Mouse (Mus musculus) liver, embryonic 14.5 days (tissue): ENCODE results near the gene Olfr1366. TPM values are rescaled to one million over a fixed set of nuclear protein-coding genes. Genes with fewer than 3 reads are reported as not detected.

Source experiments
- ATAC-seq: fragments of 200-750 bp; cut with Nextera tagmentation; 2 replicates; pipeline ENCODE4 v1.8.0; 2017; ENCODE audit warnings: moderate number of reproducible peaks, mild to moderate bottlenecking, moderate library complexity; ENCODE audit not compliant: insufficient read depth
- DNase-seq, 3 experiments: peaks; one replicate each; pipeline ENCODE4 v3.0.0-alpha.2; 2012 to 2013; ENCODE audit warnings: low read depth in 3 of 3, low spot score in 3 of 3
- H3K27ac ChIP-seq: fragments of 300-500 bp; sonication (generic); 2 replicates; pipeline ENCODE4 v1.5.1; 2014; ENCODE audit warnings: moderate library complexity, mild to moderate bottlenecking, control low read depth, inconsistent platforms
- H3K27me3 ChIP-seq: fragments of 300-500 bp; sonication (generic); 2 replicates; pipeline ENCODE4 v1.6.1; 2014; ENCODE audit warnings: mild to moderate bottlenecking, low read length, moderate library complexity; ENCODE audit not compliant: control insufficient read depth, insufficient read depth
- H3K36me3 ChIP-seq: fragments of 300-500 bp; sonication (generic); replicated peaks from 2 replicates; pipeline ENCODE4 v1.6.1; 2014; ENCODE audit warnings: low read depth; ENCODE audit not compliant: control insufficient read depth, insufficient read depth
- H3K4me1 ChIP-seq, 2 experiments: fragments of 200-500 bp in 1 of 2; fragments of 300-500 bp in 1 of 2; sonication (generic) in 1 of 2; replicated peaks; 2 replicates each; pipeline ENCODE4 v1.6.1; 2012 to 2014; ENCODE audit warnings: antibody characterized with exemption in 1 of 2, inconsistent platforms in 1 of 2, low read length in 1 of 2; ENCODE audit not compliant: control insufficient read depth in 2 of 2, insufficient read depth in 2 of 2
- H3K4me2 ChIP-seq: fragments of 300-500 bp; sonication (generic); 2 replicates; pipeline ENCODE4 v1.6.1; 2014; ENCODE audit warnings: low read depth, mild to moderate bottlenecking, control low read depth, moderate library complexity
- H3K4me3 ChIP-seq, 2 experiments: fragments of 200-500 bp in 1 of 2; fragments of 300-500 bp in 1 of 2; sonication (generic) in 1 of 2; 2 replicates each; pipeline ENCODE4 v1.5.1; 2012 to 2014; ENCODE audit warnings: low read depth in 2 of 2, low read length in 2 of 2, mild to moderate bottlenecking in 2 of 2, control low read depth in 1 of 2, inconsistent platforms in 1 of 2, moderate library complexity in 1 of 2; ENCODE audit not compliant: insufficient read depth in 1 of 2
- H3K9ac ChIP-seq: fragments of 300-500 bp; sonication (generic); replicated peaks from 2 replicates; pipeline ENCODE4 v1.6.1; 2014; ENCODE audit warnings: mild to moderate bottlenecking, control low read depth, moderate library complexity
- H3K9me3 ChIP-seq: fragments of 300-500 bp; sonication (generic); 2 replicates; pipeline ENCODE4 v1.6.1; 2016; ENCODE audit warnings: low read length, mixed read lengths; ENCODE audit not compliant: control insufficient read depth
- CTCF ChIP-seq: IDR thresholded peaks from 2 replicates; pipeline ENCODE4 v1.5.1; 2016; ENCODE audit warnings: antibody characterized with exemption, low read depth, control low read depth
- EP300 ChIP-seq: IDR thresholded peaks from 2 replicates; pipeline ENCODE4 v1.6.1; 2016; ENCODE audit warnings: antibody characterized with exemption, low read depth
- WGBS: fragments of 180-500 bp; shearing (Covaris S2); extraction: QIAGEN DNeasy Blood & Tissue Kit; methylation state at CpG from one replicate; pipeline ENCODE4 v1.1.7; 2014; ENCODE audit not compliant: insufficient replicate concordance; 5-methylcytosine and 5-hydroxymethylcytosine counted together
- polyA plus RNA-seq, 2 experiments: library from polyadenylated mRNA; depleted of rRNA in 1 of 2; stranded (reverse) in 1 of 2; unstranded in 1 of 2; fragments of >200 nt; fragmentation: Nextera tagmentation in 1 of 2; extraction: Ambion mirVana in 1 of 2; gene quantifications; 2 replicates each; pipeline versions ENCODE4 v1.2.1 to v1.2.3; 2012 to 2014

Gene Olfr1366
- not detected in 2 replicates for polyA plus RNA-seq (2012; rRNA removed)
- polyA plus RNA-seq (2014; fragmentation: Nextera tagmentation; extraction: Ambion mirVana): not detected in 2 replicates

DNA sequence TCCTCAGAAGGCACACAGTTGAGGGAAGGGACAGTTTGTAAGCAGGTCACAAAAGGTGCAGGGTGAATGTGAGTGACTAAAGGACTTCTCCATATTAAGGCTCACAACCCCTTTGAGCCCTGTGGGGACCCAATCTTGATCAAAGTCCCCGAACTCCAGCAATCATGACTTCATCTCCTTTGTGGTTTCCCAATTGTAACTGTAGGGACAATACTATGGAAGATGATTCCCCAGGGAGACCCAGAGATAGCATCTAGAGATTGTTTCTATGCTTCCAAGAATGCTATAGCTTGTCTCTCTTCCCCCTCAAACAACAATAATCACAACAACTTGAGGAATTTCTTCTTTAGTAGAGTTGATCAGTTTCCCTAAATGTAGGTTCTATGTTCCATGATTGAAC, at the start of gene Olfr1366:
Gene Olfr1366 (minus strand): TSS at position 101 of the 400 bp plus-strand sequence.
- no peak within 1 kb of the TSS for H3K27ac ChIP-seq
- no peaks in the 10 kb centered on the region for H3K27me3 ChIP-seq
- DNase-seq (no peak), ATAC-seq (no peak)
- no peaks in the 10 kb centered on the region for H3K4me1 ChIP-seq
- no peak within 1 kb of the TSS for H3K4me2 ChIP-seq
- H3K36me3 ChIP-seq: no peaks in the 10 kb centered on the region
- no peak for TF ChIP-seq CTCF
- TF ChIP-seq EP300: no peak
- 24% methylated on average over 1 of the region's 1 CpGs for WGBS
- no peak within 1 kb of the TSS for H3K9ac ChIP-seq
- H3K4me3 ChIP-seq: no peak within 1 kb of the TSS
- H3K9me3 ChIP-seq: no peaks in the 10 kb centered on the region

- TF ChIP-seq CTCF (no peak), EP300 (no peak)
- no peaks in the 10 kb centered on the region for H3K27me3 ChIP-seq
- no peaks in the 10 kb centered on the region for H3K36me3 ChIP-seq
- H3K9me3 ChIP-seq: no peaks in the 10 kb centered on the region
- no peak for DNase-seq
- no peak for ATAC-seq
- no peak overlapping the region for H3K4me3 ChIP-seq
- no peak overlapping the region for H3K4me2 ChIP-seq
- H3K4me1 ChIP-seq: no peaks in the 10 kb centered on the region
- no peak overlapping the region for H3K9ac ChIP-seq
- no peak overlapping the region for H3K27ac ChIP-seq
- WGBS: 22% methylated on average over 2 of the region's 2 CpGs
These were observed 49.0 kb upstream of the Olfr1366 start for GRCm38 (mm10) chr13:21591618-21592017.

GRCm38 (mm10) chr13:21581659-21582058, 39.1 kb upstream of the Olfr1366 start, which contains the start of gene Olfr1364:
Gene Olfr1364 (minus strand): TSS chr13:21581759.
- 58% methylated on average over 2 of the region's 2 CpGs for whole genome bisulfite sequencing
- Histone ChIP-seq H3K9me3 (no peaks in the 10 kb centered on the region), H3K4me2 (no peak within 1 kb of the TSS), H3K4me1 (no peaks in the 10 kb centered on the region), H3K27ac (no peak within 1 kb of the TSS), H3K36me3 (no peaks in the 10 kb centered on the region), H3K4me3 (no peak within 1 kb of the TSS), H3K27me3 (no peaks in the 10 kb centered on the region), H3K9ac (no peak within 1 kb of the TSS)
- ATAC-seq (no peak), DNase-seq (no peak)
- TF ChIP-seq CTCF: no peak
- no peak for TF ChIP-seq EP300

DNA sequence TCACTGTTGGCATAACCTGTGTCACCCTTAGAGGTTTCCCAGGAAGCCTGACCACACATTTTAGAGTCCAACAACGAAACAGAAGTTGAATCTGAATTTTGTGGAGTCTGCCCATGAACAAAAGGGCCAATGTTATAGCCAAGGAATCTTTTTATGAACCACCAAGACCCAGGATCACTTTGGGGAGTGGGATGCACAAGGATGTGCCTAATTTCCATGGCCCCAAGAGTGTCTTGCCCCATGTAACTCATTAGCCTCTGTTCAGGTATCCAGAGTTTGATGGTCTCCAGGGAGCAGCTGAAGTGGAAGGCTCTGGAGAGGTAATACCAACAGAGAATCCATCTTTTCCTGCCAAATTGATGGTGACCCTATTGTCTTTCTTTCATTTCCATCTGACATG, 17.2 kb upstream of the Olfr1366 start, which contains the start of gene Olfr1535:
Gene Olfr1535 (minus strand): TSS at position 101 of the 400 bp plus-strand sequence.
- Histone ChIP-seq H3K9ac (no peak within 1 kb of the TSS), H3K4me1 (no peaks in the 10 kb centered on the region), H3K36me3 (no peaks in the 10 kb centered on the region), H3K27me3 (no peaks in the 10 kb centered on the region), H3K4me3 (no peak within 1 kb of the TSS), H3K4me2 (no peak within 1 kb of the TSS), H3K9me3 (no peaks in the 10 kb centered on the region), H3K27ac (no peak within 1 kb of the TSS)
- ATAC-seq: no peak
- 31% methylated on average over 1 of the region's 1 CpGs for WGBS
- TF ChIP-seq EP300 (no peak), CTCF (no peak)
- no peak for DNase-seq

DNA sequence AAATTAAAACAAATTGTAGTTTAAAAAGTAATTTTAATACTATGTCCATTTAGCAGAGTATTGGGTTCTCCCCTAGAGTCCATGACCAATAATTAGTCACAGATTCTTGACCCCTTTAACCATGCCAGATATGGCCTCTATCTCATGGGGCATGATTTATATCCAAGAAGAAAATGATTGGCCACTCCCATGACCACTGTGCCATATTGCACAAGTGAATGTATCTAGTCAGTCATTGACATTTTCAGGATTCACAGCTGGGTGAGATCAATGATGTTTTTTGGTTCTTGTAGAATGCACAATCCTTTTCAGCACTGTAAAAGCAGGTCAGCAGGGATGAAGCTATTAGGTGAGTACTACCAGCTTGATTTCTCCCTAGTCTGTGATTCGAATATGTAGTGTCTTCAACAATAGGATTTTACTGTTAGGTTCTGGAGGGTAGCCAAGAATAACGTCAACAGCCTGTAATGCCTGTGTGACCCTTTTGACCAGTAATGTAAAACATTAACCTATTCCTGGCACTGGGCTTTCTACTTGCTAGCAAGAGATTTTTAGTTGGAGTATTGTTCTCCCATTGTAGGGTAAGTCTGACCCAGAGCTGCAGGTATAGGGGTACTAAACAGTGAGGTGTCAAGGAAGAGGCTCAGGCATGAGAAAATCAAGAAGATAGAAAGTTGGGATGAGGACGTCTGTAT, 8.0 kb upstream of the Olfr1366 start:
- H3K9ac ChIP-seq: no peak overlapping the region
- no peak for TF ChIP-seq EP300
- no peak for TF ChIP-seq CTCF
- H3K36me3 ChIP-seq: no peaks in the 10 kb centered on the region
- 36% methylated on average over 3 of the region's 3 CpGs for WGBS
- H3K27me3 ChIP-seq: no peaks in the 10 kb centered on the region
- no peak for ATAC-seq
- no peak for DNase-seq
- no peak overlapping the region for H3K27ac ChIP-seq
- no peak overlapping the region for H3K4me3 ChIP-seq
- H3K4me2 ChIP-seq: no peak overlapping the region; the same call in 1 of the 2 replicates
- H3K4me1 ChIP-seq: no peaks in the 10 kb centered on the region
- no peaks in the 10 kb centered on the region for H3K9me3 ChIP-seq
